3 mouse cellular contexts compared by ENCODE assay signal in the genomic region with DNA sequence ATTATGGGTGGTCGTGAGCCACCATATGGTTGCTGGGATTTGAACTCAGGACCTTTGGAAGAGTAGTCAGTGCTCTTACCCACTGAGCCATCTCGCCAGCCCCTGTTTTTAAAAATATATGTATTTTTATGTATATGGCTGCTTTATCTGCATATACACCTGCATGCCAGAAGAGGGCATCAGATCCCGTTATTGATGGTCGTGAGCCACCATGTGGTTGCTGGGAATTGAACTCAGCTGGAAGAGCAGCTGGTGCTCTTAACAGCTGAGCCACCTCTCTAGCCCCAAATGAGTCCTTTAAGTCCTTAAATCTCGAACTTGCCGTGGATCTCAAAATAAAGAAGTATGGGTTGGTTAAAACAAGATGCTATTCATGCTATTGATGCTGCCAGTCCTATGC. TPM values are rescaled to one million over a fixed set of nuclear protein-coding genes. Genes with fewer than 3 reads are reported as not detected.
"Had no signal": no experiment of that assay in that cellular context is flagged by ENCODE, and none has a peak within 500 bp of the region (broad histone marks: within the 10 kb centered on the region; RNA-seq: fewer than 3 reads in every experiment).

No protein-coding gene starts in this region.

RNA-seq across cellular contexts. Expression of a gene that starts 6.8 kb away (rescaled TPM):
- total RNA-seq: megakaryocyte-erythroid progenitor cell, adult 5-6 weeks had no signal
- polyA plus RNA-seq: liver, embryonic 11.5 days; liver, embryonic 16.5 days had no signal
